Mouse (Mus musculus): Measurements from ENCODE around the gene Abtb2. TPM values are rescaled to one million over a fixed set of nuclear protein-coding genes. Genes with fewer than 3 reads are reported as not detected.

The Abtb2 gene
- polyA plus RNA-seq, 1 experiment, result 16.0 TPM

GRCm38 (mm10) chr2:103743988-103744387 lies 177.9 kb downstream of the Abtb2 start:
- DNase-seq, result peak; percentile 43 to 57
- Histone ChIP-seq H3K27me3 (ENCODE audit: control insufficient read depth, insufficient read depth, low read length) (no peaks in the 10 kb centered on the region), H3K4me1 (ENCODE audit: control insufficient read depth, insufficient read depth, low read length) (no peaks in the 10 kb centered on the region), H3K4me3 (replicated peaks; ENCODE audit: insufficient read depth, low read depth, low read length) (no peak overlapping the region), H3K27ac (ENCODE audit: insufficient read depth, low read length) (no peak overlapping the region)
- TF ChIP-seq POLR2A (IDR thresholded peaks at IDR 0.05; ENCODE audit: borderline replicate concordance, insufficient read depth, low read length) (no peak), CTCF (IDR thresholded peaks at IDR 0.05; ENCODE audit: borderline replicate concordance, insufficient read depth, low read depth, low read length) (peak; percentile 74)
- WGBS, result 82% methylated on average over 7 of the region's 7 CpGs

DNA sequence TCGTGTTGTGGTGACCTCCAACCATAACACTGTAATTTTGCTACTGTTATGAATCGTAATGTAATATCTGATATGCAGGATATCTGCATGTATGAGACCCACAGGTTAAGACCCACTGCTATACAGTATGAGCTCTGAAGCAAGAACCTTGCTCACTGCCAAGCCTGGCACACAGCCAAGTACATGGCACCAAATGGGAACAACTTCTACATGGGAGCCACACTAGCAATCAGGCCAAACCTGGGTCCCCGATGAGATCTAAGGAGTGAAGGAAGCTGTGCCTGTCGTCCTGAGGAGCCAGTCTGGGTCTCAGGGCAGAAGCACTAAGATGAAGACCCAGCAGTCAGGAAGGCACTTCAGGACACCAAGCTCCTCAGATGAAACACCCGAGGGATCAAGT lies 179.4 kb downstream of the Abtb2 start:
- TF ChIP-seq CTCF (IDR thresholded peaks at IDR 0.05; ENCODE audit: borderline replicate concordance, insufficient read depth, low read depth, low read length) (no peak), POLR2A (IDR thresholded peaks at IDR 0.05; ENCODE audit: borderline replicate concordance, insufficient read depth, low read length) (no peak)
- 57% methylated on average over 5 of the region's 5 CpGs for WGBS
- Histone ChIP-seq H3K27ac (ENCODE audit: insufficient read depth, low read length) (no peak overlapping the region), H3K27me3 (ENCODE audit: control insufficient read depth, insufficient read depth, low read length) (no peaks in the 10 kb centered on the region), H3K4me1 (ENCODE audit: control insufficient read depth, insufficient read depth, low read length) (no peaks in the 10 kb centered on the region), H3K4me3 (replicated peaks; ENCODE audit: insufficient read depth, low read depth, low read length) (no peak overlapping the region)
- DNase-seq, result peak; percentile 11 to 16

GRCm38 (mm10) chr2:103746096-103746495 lies 180.0 kb downstream of the Abtb2 start:
- TF ChIP-seq CTCF (IDR thresholded peaks at IDR 0.05; ENCODE audit: borderline replicate concordance, insufficient read depth, low read depth, low read length), result no peak
- no peak for TF ChIP-seq POLR2A (IDR thresholded peaks at IDR 0.05; ENCODE audit: borderline replicate concordance, insufficient read depth, low read length)
- Histone ChIP-seq H3K27me3 (ENCODE audit: control insufficient read depth, insufficient read depth, low read length) (no peaks in the 10 kb centered on the region), H3K4me3 (replicated peaks; ENCODE audit: insufficient read depth, low read depth, low read length) (no peak overlapping the region), H3K4me1 (ENCODE audit: control insufficient read depth, insufficient read depth, low read length) (no peaks in the 10 kb centered on the region), H3K27ac (ENCODE audit: insufficient read depth, low read length) (no peak overlapping the region)
- peak in 1 of 2 experiments; percentile 1 for DNase-seq
- 80% methylated on average over 2 of the region's 2 CpGs for WGBS

DNA sequence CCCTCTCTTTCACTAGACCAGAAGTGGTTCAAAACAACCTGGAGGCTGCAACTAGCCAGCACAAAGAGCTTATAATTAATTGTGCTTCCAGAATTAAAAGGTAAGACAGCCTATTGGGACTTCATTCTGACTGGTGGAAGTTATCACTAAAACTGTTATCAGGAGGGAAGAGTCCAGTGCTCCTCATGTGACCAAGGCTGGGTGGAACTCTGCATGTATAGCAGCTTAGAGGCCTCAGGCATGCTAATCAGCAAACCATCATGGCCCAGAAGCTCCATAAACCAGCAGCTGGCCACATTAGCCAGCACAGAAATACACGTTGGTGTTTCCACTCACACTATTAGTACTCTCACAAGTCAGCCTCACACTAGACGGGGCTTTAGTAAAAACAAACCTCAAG lies 180.7 kb downstream of the Abtb2 start:
- no peak overlapping the region for H3K27ac ChIP-seq (ENCODE audit: insufficient read depth, low read length)
- H3K4me1 ChIP-seq (ENCODE audit: control insufficient read depth, insufficient read depth, low read length), result no peaks in the 10 kb centered on the region
- WGBS, result 88% methylated on average over 2 of the region's 2 CpGs
- no peak overlapping the region for H3K4me3 ChIP-seq (replicated peaks; ENCODE audit: insufficient read depth, low read depth, low read length)
- no peaks in the 10 kb centered on the region for H3K27me3 ChIP-seq (ENCODE audit: control insufficient read depth, insufficient read depth, low read length)
- TF ChIP-seq POLR2A (IDR thresholded peaks at IDR 0.05; ENCODE audit: borderline replicate concordance, insufficient read depth, low read length) (no peak), CTCF (IDR thresholded peaks at IDR 0.05; ENCODE audit: borderline replicate concordance, insufficient read depth, low read depth, low read length) (no peak)
- DNase-seq, result no peak

GRCm38 (mm10) chr2:103747891-103748290 lies 181.8 kb downstream of the Abtb2 start:
- Histone ChIP-seq H3K27me3 (ENCODE audit: control insufficient read depth, insufficient read depth, low read length) (no peaks in the 10 kb centered on the region), H3K4me3 (replicated peaks; ENCODE audit: insufficient read depth, low read depth, low read length) (no peak overlapping the region), H3K4me1 (ENCODE audit: control insufficient read depth, insufficient read depth, low read length) (no peaks in the 10 kb centered on the region), H3K27ac (ENCODE audit: insufficient read depth, low read length) (no peak overlapping the region)
- 94% methylated on average over 9 of the region's 9 CpGs for WGBS
- no peak for DNase-seq
- TF ChIP-seq CTCF (IDR thresholded peaks at IDR 0.05; ENCODE audit: borderline replicate concordance, insufficient read depth, low read depth, low read length) (no peak), POLR2A (IDR thresholded peaks at IDR 0.05; ENCODE audit: borderline replicate concordance, insufficient read depth, low read length) (no peak)

GRCm38 (mm10) chr2:103749091-103749490 lies 183.0 kb downstream of the Abtb2 start:
- DNase-seq, result no peak
- Histone ChIP-seq H3K4me1 (ENCODE audit: control insufficient read depth, insufficient read depth, low read length) (no peaks in the 10 kb centered on the region), H3K4me3 (replicated peaks; ENCODE audit: insufficient read depth, low read depth, low read length) (no peak overlapping the region), H3K27me3 (ENCODE audit: control insufficient read depth, insufficient read depth, low read length) (no peaks in the 10 kb centered on the region), H3K27ac (ENCODE audit: insufficient read depth, low read length) (no peak overlapping the region)
- 93% methylated on average over 3 of the region's 3 CpGs for WGBS
- no peak for TF ChIP-seq CTCF (IDR thresholded peaks at IDR 0.05; ENCODE audit: borderline replicate concordance, insufficient read depth, low read depth, low read length)
- TF ChIP-seq POLR2A (IDR thresholded peaks at IDR 0.05; ENCODE audit: borderline replicate concordance, insufficient read depth, low read length), result no peak

GRCm38 (mm10) chr2:103751771-103752170 lies 185.7 kb downstream of the Abtb2 start:
- WGBS, result 93% methylated on average over 6 of the region's 6 CpGs
- TF ChIP-seq CTCF (IDR thresholded peaks at IDR 0.05; ENCODE audit: borderline replicate concordance, insufficient read depth, low read depth, low read length), result no peak
- TF ChIP-seq POLR2A (IDR thresholded peaks at IDR 0.05; ENCODE audit: borderline replicate concordance, insufficient read depth, low read length), result no peak
- Histone ChIP-seq H3K27ac (ENCODE audit: insufficient read depth, low read length) (no peak overlapping the region), H3K27me3 (ENCODE audit: control insufficient read depth, insufficient read depth, low read length) (no peaks in the 10 kb centered on the region), H3K4me1 (ENCODE audit: control insufficient read depth, insufficient read depth, low read length) (no peaks in the 10 kb centered on the region), H3K4me3 (replicated peaks; ENCODE audit: insufficient read depth, low read depth, low read length) (no peak overlapping the region)
- no peak for DNase-seq

- 86% methylated on average over 3 of the region's 3 CpGs for WGBS
- Histone ChIP-seq H3K4me1 (ENCODE audit: control insufficient read depth, insufficient read depth, low read length) (no peaks in the 10 kb centered on the region), H3K27me3 (ENCODE audit: control insufficient read depth, insufficient read depth, low read length) (no peaks in the 10 kb centered on the region), H3K27ac (ENCODE audit: insufficient read depth, low read length) (no peak overlapping the region), H3K4me3 (replicated peaks; ENCODE audit: insufficient read depth, low read depth, low read length) (no peak overlapping the region)
- DNase-seq, result no peak
- TF ChIP-seq POLR2A (IDR thresholded peaks at IDR 0.05; ENCODE audit: borderline replicate concordance, insufficient read depth, low read length) (no peak), CTCF (IDR thresholded peaks at IDR 0.05; ENCODE audit: borderline replicate concordance, insufficient read depth, low read depth, low read length) (no peak)
Measured at GRCm38 (mm10) chr2:103754614-103755013, 188.5 kb downstream of the Abtb2 start.

Measured in cerebellum, adult 2 months (tissue).